Comparison of ENCODE assay signal across 23 mouse cellular contexts in the genomic region with DNA sequence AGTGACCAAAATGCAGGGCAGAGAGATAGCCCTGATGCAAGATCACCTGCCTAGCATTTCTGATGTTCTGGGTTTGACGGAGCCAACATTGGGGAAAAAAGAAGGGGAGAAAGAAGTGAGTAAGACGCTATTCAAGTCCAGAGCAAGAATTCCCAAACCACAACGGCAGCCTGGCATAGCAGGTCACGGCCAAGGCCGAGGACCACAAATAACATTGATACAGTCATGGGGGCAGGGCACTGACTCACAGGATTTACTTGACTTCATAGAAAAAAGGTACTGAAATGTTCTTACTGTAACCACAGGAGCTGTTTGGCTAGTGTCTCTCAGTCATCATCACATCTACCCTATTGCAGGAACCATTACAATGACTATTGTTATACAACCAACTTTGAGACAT.
DNase-seq lines count a peak whose midpoint lies in the region; ATAC-seq and TF ChIP-seq lines count a peak whose summit lies in the region.
"Had no signal": no experiment of that assay in that cellular context is flagged by ENCODE, and none has a peak within 500 bp of the region (broad histone marks: within the 10 kb centered on the region; RNA-seq: fewer than 3 reads in every experiment).

No protein-coding gene starts in this region.

- peak overlapping the region; percentile 51 for H3K27ac ChIP-seq in gastrocnemius, adult 2 months
- H3K27ac ChIP-seq: kidney, postnatal 0 days; liver, embryonic 14.5 days; lung, embryonic 15.5 days; neural tube, embryonic 12.5 days; stomach, postnatal 0 days had no signal

- no peak overlapping the region for H3K4me3 ChIP-seq in gastrocnemius, adult 2 months
- H3K4me3 ChIP-seq: lung, embryonic 15.5 days; neural tube, embryonic 12.5 days had no signal

- DNase-seq in gastrocnemius, adult 2 months, result no peak
- no peak for DNase-seq in gastrocnemius, adult 8-10 months (ENCODE audit: low spot score in 2 of 2)
- peak; percentile 61 for DNase-seq in 3134 (ENCODE audit: extremely low read depth, insufficient read length, low spot score)
- peak; percentile 79 for DNase-seq in NIH3T3 (ENCODE audit: low read depth)
- DNase-seq in adrenal gland, postnatal 36 days, result peak; percentile 85 to 88
- DNase-seq in retina, postnatal 1 day, result no peak
- DNase-seq: cerebellum, adult 11 months; cerebellum, postnatal 25 days; forebrain, postnatal 0 days; heart, postnatal 36 days; lung, postnatal 4 days; right cerebral cortex, postnatal 25 days; thymus, postnatal 14 days had no signal

- intact Hi-C loops in gastrocnemius, adult 2 months (cut with DNase I), result no loop called here

- no peak for ATAC-seq in monocyte, adult 5-6 weeks (replicated peaks; ENCODE audit: insufficient number of reproducible peaks, low FRiP score, low TSS enrichment, poor library complexity, severe bottlenecking)
- no peak for ATAC-seq in cerebellum, adult (ENCODE audit: insufficient number of reproducible peaks, low FRiP score, low TSS enrichment)
- ATAC-seq: activated CD4-positive, CD25-positive, alpha-beta regulatory T cell, adult 4 months; forebrain, postnatal 0 days; hindbrain, embryonic 16.5 days; intestine, embryonic 16.5 days had no signal

- no peak for TF ChIP-seq CTCF in gastrocnemius, adult 2 months (IDR thresholded peaks at IDR 0.05)

Comparison
In these comparisons a context has a peak if more than half of its experiments do, and no peak if none do; other contexts are left out.
1. DNase-seq: peak in 3134 (single experiment), NIH3T3 (single experiment) and adrenal gland, postnatal 36 days (2 of 2); none in gastrocnemius, adult 2 months (single experiment), gastrocnemius, adult 8-10 months (0 of 2) and retina, postnatal 1 day (single experiment).